Mouse (Mus musculus): ENCODE results near the gene 3110001I22Rik. TPM values are rescaled to one million over a fixed set of nuclear protein-coding genes. Genes with fewer than 3 reads are reported as not detected.
A peak's percentile ranks its signal among the peaks of the same experiment; 100 is the strongest.
"Not testable (repeated sequence)": the region's sequence is repeated elsewhere in the genome, so short reads cannot be mapped to it uniquely, and the experiment has no call there.

3110001I22Rik gene
- 1 to 10 TPM; 5.0 to 6.2 TPM for total RNA-seq (2021)
- long read RNA-seq, experiment 1, partial matches to known transcripts, result 0 of 2 reads
- long read RNA-seq, experiment 1, other reads (novel, unspliced or antisense), result 0 of 2 reads
- long read RNA-seq, experiment 2, partial matches to known transcripts, result 0 of 4 reads
- long read RNA-seq, experiment 2, other reads (novel, unspliced or antisense), result 0 of 4 reads

DNA sequence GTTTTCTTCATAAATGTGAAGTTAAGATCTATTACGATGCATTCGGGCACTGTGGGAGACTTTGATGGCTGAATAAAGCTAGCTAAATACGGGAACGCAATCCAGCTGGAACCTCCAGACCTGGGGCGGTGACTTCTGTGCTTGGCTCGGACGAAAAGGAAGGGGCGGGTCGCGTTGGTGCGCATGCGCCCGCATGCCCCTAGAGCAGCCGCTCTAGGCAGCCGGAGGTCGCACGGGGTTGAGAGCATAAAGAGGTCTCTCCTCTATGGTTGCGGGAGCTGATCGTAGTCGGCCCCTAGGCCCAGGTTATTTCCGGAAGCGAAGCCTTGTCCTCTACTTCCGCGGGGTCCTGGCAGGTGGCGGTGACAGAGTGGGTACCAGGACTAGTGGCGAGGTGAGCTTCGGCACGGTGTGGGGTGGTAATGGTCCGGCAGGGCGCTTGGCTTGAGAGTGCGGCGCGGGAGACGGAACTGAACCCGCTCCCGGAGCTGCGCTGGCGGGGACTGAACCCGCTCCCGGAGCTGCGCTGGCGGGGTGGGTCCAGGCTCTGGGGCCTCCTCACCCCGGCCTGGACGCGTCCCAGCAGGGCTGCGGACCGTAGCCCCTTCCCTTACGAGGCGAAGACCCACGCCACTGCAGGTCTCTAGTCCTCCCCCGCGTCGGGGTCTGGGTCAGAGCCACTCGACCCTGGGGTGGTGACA is at the start of gene 3110001I22Rik, which contains the start of gene Bfar:
3110001I22Rik (plus strand) TSS at position 245 of the 701 bp plus-strand sequence.
Bfar (plus strand) TSS at position 174 of the 701 bp plus-strand sequence.
- peak; percentile 82 to 84 for DNase-seq (ENCODE audit: low spot score in 2 of 2)

DNA sequence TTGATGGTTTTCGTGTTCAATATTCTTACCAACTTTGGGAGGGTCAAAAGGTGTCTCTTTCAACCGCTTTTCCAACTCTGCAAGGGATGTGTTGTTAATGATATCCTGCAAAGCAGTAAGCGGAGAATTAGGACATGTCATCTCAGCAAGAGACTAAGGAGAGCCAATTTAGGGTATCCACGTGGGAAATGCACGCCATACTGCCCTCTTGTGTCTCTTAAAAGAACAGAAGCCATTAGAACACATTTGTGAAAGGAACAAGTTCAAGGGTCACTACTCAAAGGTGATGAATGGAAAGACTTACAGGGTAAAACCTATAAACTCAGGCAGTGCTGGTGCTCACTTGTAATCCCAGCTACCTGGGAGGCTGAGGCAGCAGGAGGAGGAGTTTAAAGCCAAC is 43.4 kb upstream of the 3110001I22Rik start:
- no peak for DNase-seq (ENCODE audit: low spot score in 2 of 2)

DNA sequence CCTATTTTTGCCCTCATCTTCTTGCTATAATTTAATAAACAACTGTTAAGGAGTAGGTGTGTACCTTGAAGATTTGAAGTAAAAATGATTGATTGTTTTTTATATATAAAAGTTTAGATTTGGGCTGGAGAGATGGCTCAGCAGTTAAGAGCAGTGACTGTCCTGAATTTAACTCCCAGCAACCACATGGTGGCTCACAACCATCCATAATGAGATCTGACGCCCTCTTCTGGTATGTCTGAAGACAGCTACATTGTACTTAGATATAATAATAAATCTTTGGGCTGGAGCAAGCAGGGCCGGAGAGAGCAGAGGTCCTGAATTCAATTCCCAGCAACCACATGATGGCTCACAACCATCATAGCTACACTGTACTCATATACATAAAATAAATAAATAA is 33.5 kb upstream of the 3110001I22Rik start:
- not testable (repeated sequence) for DNase-seq (ENCODE audit: low spot score in 2 of 2)

DNA sequence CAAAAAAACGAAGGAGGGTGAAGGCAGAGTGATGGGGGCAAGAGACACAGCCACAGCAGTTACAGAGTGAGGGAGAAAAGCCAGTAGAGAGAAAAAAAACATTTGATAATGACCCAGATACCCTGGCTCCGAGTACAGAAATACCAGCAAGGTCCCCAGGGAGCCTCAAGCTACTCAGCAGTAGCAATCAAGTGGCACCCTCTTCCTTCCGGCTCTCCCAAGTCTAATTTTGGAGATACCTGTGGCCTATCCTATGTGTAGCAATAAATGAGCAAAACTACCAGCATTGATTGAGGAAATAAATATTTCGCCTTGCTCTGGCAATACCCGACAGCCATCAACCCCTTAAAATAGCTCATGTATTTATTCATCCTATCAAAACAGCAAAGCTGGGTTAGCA is 32.2 kb upstream of the 3110001I22Rik start:
- DNase-seq (ENCODE audit: low spot score in 2 of 2), result no peak

DNA sequence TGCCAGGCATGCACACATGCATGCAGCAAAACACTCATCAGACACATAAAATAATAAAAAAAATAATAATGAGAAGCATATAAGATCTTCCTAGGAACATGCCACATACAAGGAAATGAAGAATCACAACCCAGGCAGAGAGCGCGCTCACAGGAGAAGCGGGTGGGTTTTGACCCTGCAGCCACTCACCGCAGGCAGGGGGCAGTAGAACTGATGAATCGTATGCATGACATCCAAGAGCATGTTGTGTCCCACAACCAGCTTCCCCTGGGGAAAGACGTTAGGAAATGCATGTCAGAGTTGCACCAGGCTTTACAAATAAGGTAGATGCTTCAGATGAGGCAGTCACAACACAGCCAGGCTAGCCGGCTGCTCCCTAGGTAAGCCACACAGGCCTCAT is 31.7 kb upstream of the 3110001I22Rik start:
- DNase-seq (ENCODE audit: low spot score in 2 of 2), result no peak

DNA sequence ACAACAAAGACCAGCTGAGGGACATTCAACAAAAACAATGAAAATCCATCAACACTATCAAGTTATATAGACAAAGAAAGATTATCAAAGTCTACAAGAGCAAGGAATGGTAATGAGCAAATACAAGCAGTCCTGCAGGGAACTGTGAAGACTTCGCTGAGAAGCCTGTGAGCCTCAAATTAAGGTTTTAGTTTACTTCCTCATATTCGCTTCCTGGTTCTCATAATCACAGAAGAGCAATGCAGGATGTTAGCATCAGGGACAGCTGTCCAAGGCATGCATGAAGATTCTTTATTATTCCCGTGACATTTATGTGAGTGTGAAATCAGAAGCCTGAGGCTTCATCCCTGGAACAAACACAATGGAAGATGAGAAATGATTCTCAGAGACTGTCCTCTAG is 27.3 kb upstream of the 3110001I22Rik start:
- DNase-seq (ENCODE audit: low spot score in 2 of 2), result no peak

DNA sequence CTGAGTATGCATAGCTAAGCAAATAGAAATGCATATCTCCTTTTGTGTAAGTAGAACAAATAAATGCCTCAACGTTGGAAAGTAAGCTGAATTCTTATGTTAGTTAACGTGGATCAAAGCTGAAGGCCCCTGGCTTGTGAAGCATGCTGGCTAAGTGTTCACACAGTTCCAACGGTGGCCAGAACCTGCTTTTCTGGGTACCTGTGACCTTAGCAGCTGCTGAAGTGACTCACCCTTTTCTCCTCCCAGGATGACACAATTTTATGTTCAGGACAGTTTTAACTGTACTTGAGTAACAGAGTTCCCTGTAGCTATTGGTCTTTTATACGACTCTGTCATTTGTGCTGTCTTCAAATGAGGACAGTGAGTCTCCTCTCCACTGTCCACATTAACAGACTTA is 25.8 kb upstream of the 3110001I22Rik start:
- no peak for DNase-seq (ENCODE audit: low spot score in 2 of 2)

DNA sequence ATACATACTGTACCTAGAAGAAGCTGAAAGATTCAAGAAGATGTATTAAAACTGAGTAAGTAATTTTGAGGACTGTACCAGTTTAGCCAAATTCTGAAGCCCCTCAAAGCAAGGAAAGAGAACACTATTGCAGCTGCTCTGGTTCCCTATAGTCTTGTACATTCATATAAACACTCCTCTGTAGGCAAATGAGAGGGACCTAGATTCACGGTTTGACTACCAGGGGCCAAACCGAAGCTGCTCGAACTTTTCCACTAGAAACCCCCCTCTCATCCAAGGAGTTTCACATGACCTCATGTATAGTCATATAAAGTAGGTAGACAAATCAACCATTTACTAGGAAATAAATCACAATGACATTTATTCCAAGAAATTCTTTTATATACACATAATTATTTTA is 12.8 kb upstream of the 3110001I22Rik start:
- no peak for DNase-seq (ENCODE audit: low spot score in 2 of 2)

DNA sequence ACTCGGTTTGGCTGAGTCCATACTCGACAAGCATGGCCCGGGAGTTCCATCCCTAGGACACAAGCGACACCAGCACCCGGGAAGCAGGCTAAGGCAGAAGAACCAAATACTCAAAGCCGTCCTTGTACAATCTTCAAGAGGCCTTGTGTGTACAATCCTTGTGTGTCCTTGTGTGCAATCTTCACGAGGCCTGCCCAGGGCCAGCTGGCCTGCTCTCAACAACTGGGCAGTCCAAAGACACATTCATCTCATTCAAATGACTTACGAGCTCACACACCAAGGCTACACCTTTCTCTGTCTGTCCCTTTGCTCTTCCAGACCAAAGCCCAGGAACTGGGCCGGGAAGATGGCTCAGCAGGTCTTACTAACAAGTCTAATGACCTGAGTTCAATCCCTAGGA is 11.0 kb upstream of the 3110001I22Rik start:
- DNase-seq (ENCODE audit: low spot score in 2 of 2), result peak in 1 of 2 experiments; percentile 28

DNA sequence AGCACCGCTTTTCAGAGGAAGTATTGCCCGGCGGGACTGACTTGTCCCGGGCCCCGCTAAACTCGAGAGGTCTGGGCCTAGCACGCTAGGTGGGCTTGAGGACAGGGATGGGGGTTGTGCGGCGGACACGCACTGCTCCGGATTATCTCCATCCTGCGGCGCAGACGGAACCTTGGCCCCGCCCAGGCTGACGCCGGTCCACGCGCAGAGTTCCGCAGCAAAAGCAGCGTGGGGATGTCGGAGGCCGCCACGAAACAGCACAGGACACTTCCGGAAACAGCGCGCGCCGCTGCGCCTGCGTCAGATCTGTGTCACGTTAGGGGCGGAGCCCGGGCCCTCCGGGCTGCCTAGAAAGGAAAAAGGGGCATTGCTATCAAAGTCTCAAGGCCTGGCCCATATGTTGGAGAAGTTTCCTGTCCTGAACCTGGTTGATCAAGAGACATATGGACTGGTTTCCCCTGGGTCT is 3.8 kb upstream of the 3110001I22Rik start, which contains the start of gene Parn:
Parn (minus strand) TSS at position 293 of the 466 bp plus-strand sequence.
- DNase-seq (ENCODE audit: low spot score in 2 of 2), result peak; percentile 92 to 93

DNA sequence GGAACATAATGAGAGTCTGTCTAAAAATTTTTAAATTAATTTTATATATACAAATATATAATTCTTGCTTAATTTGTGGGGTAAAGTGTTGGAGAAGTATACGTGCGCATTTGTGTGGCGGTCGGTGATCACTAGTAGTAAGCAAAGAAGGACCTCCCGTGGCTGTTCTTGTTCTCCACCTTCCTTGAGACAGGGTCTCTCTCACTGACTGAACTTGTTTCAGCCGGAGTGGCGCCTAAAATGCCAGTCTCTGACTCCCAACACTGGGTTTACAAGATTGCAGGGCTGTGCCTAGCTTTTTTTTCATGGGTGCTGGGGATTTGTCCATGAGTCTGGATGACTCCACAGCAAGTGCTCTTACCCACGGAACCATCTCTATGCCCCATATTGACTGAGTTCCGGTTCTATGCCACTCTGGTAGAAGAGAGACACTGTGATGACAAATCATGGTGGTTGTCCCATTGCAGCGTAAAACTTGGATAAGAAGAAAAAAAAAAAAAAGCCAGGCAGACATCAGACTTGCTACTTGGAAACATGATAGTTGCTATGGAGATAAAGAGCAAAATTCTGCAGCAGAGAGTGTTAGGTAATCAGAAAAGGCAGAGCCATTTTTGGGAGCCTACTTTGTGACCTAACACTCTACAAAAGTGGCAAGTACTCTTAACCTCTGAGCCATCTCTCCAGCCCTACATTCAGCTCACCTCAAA is 3.2 kb upstream of the 3110001I22Rik start:
- no peak for DNase-seq (ENCODE audit: low spot score in 2 of 2)

DNA sequence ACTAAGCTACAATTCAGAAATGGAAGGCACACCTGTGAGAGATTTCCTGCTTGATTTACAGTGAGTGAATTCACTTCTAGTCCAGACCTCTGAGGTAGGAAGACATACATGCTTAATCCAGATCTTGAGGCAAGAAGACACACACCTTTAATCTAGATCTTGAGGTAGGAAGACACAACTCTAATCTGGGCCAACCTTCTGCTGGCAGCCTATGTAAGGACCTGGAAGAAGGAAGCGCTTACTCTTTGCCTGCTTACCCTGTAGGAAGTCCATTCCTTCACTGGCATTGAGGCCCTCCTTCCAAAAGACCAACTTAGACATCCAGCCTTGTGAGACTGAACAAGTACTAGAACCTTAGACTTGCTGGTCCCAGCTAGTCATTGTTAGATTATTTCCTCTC is 2.4 kb upstream of the 3110001I22Rik start:
- DNase-seq (ENCODE audit: low spot score in 2 of 2), result no peak

DNA sequence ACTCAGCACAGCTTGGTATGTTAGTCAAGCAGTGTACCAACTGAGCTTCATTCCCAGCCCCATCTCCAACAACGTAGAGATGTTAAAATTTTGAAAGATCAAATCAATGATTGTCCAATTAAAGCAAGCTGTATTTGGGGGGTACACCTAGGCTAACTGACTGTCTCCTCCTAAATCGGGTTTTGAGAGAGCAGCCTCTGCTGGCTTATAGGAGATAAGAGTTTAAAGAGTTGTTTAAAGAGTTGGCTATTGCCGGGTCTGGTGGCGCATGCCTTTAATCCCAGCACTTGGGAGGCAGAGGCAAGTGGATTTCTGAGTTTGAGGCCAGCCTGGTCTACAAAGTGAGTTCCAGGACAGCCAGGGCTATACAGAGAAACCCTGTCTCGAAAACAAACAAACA is 833 bp upstream of the 3110001I22Rik start:
- not testable (repeated sequence) for DNase-seq (ENCODE audit: low spot score in 2 of 2)

DNA sequence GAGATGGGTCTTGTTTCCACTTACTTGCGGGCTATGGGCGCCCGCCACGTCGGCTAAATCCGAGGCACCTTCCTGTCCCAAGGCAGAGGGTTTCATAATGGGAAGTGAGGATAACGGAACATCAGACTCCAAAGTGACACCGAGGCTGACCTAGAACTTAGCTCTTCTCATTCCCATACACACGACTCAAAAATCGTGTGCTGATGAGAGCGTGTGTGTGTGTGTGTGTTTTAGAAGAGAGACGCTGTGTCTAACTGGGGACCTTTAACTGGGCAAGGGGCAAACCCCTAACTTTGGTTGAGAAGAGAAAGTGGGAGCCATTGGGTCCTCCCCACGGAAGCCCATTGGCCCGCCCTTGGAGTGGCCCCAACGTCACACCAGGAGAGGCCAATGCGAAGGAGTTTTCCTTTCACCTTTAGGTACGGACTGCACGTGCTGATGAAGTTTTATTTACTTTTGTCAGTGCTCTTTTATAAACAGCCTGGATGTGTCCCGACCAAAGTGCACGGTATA is 713 bp downstream of the 3110001I22Rik start:
- peak; percentile 61 to 65 for DNase-seq (ENCODE audit: low spot score in 2 of 2)

DNA sequence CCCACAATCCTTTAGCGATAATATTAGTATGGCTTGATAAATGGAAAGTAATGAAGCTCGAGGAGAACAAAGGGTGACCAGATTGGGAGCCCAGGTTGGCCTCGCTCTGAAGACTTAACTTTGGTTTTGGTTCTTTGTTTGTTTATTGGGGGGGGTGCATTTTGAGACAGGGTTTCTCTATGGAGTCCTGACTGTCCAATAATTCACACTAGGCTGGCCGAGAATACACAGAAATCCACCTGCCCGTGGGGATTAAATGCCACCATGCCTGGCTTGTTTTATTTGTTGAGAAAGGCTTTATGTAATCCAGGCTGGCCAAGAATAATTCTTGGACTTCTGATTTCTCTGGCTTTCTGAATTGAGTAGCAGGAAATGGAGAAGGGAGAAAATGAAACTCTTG is 1.4 kb downstream of the 3110001I22Rik start:
- no peak for DNase-seq (ENCODE audit: low spot score in 2 of 2)

DNA sequence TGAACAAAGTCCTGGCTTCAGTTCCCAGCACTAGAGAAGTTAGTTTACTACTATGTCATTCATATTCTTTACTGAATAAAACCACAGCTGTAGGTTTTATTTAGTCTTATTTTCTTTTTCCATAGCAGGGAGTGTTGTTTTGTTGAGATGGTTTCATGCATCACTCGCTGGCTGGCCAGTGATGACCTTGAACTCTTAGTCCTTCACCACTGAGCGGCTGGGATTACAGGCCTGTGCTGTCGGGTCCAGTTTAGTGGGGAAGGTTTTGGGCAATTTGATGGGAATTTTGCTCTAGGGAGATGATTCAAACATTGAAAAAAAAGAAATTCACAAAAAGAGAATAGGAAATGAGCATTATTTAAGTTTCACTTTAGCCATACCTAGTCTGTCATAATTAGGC is 2.8 kb downstream of the 3110001I22Rik start:
- no peak for DNase-seq (ENCODE audit: low spot score in 2 of 2)

DNA sequence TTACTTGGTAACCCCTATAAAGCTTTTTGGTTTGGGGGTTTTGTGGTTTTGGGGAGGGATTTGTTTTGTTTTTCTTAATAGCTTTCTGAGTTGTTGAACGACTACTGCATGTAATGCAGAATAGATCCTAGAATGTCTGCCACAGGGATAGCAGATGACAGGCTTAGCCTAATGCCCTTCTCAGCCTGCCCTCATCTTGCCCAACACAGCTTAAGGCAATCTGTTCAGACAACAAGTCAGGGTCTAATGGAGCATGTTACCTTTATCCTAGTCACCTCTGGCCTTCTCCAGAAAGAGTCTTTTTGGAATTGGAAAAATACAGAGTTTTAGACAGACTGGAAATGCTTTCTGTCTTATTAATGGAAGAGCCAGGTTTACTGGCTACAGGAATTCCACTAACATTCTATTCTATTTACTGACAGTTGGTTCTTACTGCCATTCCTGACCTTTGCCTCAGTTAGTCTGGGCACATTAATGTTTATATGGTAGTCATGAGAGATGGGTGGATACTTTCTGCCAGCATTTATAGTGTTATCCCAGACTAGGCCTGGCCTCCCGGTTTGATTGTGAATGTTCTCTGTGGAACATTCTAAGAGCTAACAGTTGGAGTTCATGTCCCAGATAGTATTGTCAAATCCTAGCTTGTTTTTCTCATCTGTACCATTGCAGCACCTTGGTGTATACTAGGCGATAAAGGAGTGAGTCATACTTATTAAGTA is 7.0 kb downstream of the 3110001I22Rik start:
- DNase-seq (ENCODE audit: low spot score in 2 of 2), result no peak

DNA sequence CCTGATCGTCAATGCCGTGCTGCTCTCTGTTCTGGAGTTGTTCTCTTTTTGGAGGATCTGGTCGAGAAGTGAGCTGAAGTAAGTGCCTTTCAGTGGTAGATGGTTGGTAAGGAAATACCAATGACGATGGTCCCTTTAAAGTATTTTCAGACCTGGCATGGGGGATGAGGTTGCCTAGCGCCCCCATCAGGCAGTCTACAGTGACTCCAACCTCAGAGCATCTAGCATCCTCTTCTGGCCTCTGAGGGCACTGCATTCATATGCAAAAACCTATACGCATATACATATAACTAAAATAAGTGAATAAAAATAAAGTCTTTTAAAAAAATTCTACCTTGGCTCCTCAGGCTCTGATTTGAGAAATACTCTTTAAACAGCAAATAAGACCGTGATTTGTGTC is 27.3 kb downstream of the 3110001I22Rik start:
- no peak for DNase-seq (ENCODE audit: low spot score in 2 of 2)

DNA sequence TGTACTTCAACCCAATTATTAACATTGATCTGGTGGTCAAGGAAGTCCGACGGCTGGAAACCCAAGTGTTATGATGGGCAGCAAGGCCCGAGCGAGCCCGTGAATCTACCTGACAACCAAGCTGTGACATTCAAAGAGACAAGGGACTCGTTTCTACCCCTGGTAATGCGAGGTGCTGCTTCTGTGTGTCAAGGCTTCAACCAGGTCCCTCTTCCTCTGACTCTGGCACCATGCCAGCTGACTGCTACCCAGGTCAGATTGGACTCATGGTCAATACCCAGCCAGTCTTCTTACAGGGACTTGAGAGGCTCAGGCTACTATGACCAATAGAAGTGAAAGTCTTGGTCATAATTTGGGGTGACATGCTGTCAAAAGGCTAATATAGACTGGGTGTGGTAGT is 30.5 kb downstream of the 3110001I22Rik start:
- DNase-seq (ENCODE audit: low spot score in 2 of 2), result peak in 1 of 2 experiments; percentile 25

DNA sequence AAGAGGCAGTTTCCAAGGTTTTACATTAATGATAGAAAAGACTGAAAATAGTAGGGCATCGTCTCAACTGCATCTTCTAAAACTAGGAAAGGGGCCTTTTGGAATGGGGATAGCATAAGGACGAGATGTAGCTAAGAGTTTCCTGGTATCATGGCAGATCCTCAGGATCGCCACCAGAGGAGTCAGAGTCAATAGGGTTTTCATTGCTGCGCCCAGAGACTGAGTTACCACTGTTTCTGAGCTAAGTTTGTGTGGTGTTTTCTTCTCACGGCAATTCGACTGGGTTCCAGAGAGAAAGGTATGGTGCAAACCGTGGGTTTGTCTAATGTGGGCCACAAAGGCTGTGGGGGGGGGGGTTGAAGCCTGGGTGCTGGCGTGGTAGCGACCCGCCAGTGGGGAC is 32.9 kb downstream of the 3110001I22Rik start:
- no peak for DNase-seq (ENCODE audit: low spot score in 2 of 2)

DNA sequence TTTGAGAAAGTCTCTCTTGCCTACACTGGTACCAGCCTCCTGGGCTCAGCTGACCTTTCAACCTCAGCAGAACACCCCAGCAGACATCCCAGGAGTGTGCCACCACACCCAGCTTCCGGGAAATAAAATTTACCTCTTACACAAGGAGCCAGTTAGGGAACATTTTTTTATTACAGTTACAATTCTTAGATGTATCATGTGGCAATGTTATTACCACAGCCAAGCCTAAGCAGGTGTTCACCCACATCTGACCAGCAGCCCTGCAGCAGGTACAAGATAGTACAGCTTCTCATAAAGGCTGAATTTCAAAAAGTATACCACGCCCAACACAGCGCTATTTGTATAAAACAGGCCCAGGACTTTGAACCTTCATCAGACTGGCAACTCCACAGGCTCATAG is 43.2 kb downstream of the 3110001I22Rik start:
- DNase-seq (ENCODE audit: low spot score in 2 of 2), result no peak
